Mouse (Mus musculus) intestine, embryonic 16.5 days (tissue): ENCODE data around the gene Mdm2. TPM values are rescaled to one million over a fixed set of nuclear protein-coding genes. Genes with fewer than 3 reads are reported as not detected.
"Not testable (repeated sequence)": the region's sequence is repeated elsewhere in the genome, so short reads cannot be mapped to it uniquely, and the experiment has no call there.

Experiments
- ATAC-seq: fragments of 200-750 bp; cut with Nextera tagmentation; 2 replicates; pipeline ENCODE4 v1.8.0; 2017; ENCODE audit warnings: moderate TSS enrichment, moderate library complexity
- H3K27ac ChIP-seq: fragments of 300-500 bp; sonication (generic); 2 replicates; pipeline ENCODE4 v1.5.1; 2014; ENCODE audit warnings: mild to moderate bottlenecking, low read length
- H3K27me3 ChIP-seq: fragments of 300-500 bp; sonication (generic); replicated peaks from 2 replicates; pipeline ENCODE4 v1.6.1; 2014; ENCODE audit warnings: low read length, control low read depth, mixed read lengths; ENCODE audit not compliant: control insufficient read depth, insufficient read depth
- H3K36me3 ChIP-seq: fragments of 300-500 bp; sonication (generic); 2 replicates; pipeline ENCODE4 v1.6.1; 2014; ENCODE audit warnings: low read length, control low read depth; ENCODE audit not compliant: control insufficient read depth, insufficient read depth
- H3K4me1 ChIP-seq: fragments of 300-500 bp; sonication (generic); 2 replicates; pipeline ENCODE4 v1.6.1; 2014; ENCODE audit warnings: low read length, control low read depth, mixed read lengths; ENCODE audit not compliant: control insufficient read depth, insufficient read depth
- H3K4me2 ChIP-seq: fragments of 300-500 bp; sonication (generic); 2 replicates; pipeline ENCODE4 v1.6.1; 2014; ENCODE audit warnings: low read depth, low read length, control low read depth
- H3K4me3 ChIP-seq: fragments of 300-500 bp; sonication (generic); 2 replicates; pipeline ENCODE4 v1.5.1; 2014; ENCODE audit warnings: mild to moderate bottlenecking, low read length
- H3K9ac ChIP-seq: fragments of 300-500 bp; sonication (generic); 2 replicates; pipeline ENCODE4 v1.6.1; 2014; ENCODE audit warnings: low read depth, low read length
- H3K9me3 ChIP-seq: fragments of 300-500 bp; sonication (generic); 2 replicates; pipeline ENCODE4 v1.6.1; 2016; ENCODE audit warnings: low read length, control low read depth; ENCODE audit not compliant: control insufficient read depth
- WGBS: fragments of 180-500 bp; shearing (Covaris S2); extraction: QIAGEN DNeasy Blood & Tissue Kit; methylation state at CpG from one replicate; pipeline ENCODE4 v1.1.7; 2014; 5-methylcytosine and 5-hydroxymethylcytosine counted together
- polyA plus RNA-seq: library from polyadenylated mRNA; unstranded; fragments of >200 nt; fragmentation: Nextera tagmentation; extraction: Ambion mirVana; gene quantifications from 2 replicates; pipeline ENCODE4 v1.2.1, GENCODE M21; 2015

Mdm2 gene
- polyA plus RNA-seq, 1 experiment from 2014 or later: 32.4 TPM

GRCm38 (mm10) chr10:117718161-117719119 is 7.9 kb upstream of the Mdm2 start:
- 61% methylated on average over 19 of the region's 19 CpGs for WGBS
- Histone ChIP-seq H3K27me3 (no peaks in the 10 kb centered on the region), H3K36me3 (no peaks in the 10 kb centered on the region), H3K9ac (no peak overlapping the region), H3K9me3 (no peaks in the 10 kb centered on the region), H3K4me1 (peaks cover 6% of the 10 kb centered on the region; the same call in 1 of the 2 replicates), H3K4me2 (no peak overlapping the region), H3K4me3 (no peak overlapping the region), H3K27ac (no peak overlapping the region)
- ATAC-seq: no peak

GRCm38 (mm10) chr10:117717583-117717982 is 7.0 kb upstream of the Mdm2 start:
- H3K27ac ChIP-seq: no peak overlapping the region
- peaks cover 6% of the 10 kb centered on the region; the same call in 1 of the 2 replicates for H3K4me1 ChIP-seq
- ATAC-seq: peak; percentile 72
- no peak overlapping the region for H3K4me2 ChIP-seq
- H3K9me3 ChIP-seq: no peaks in the 10 kb centered on the region
- no peak overlapping the region for H3K9ac ChIP-seq
- H3K27me3 ChIP-seq: no peaks in the 10 kb centered on the region
- no peak overlapping the region for H3K4me3 ChIP-seq
- 5% methylated on average over 4 of the region's 4 CpGs for WGBS
- no peaks in the 10 kb centered on the region for H3K36me3 ChIP-seq

GRCm38 (mm10) chr10:117716686-117717085 is 6.1 kb upstream of the Mdm2 start:
- Histone ChIP-seq H3K4me3 (no peak overlapping the region), H3K36me3 (no peaks in the 10 kb centered on the region), H3K27ac (no peak overlapping the region), H3K4me1 (peaks cover 6% of the 10 kb centered on the region; the same call in 1 of the 2 replicates), H3K9me3 (no peaks in the 10 kb centered on the region), H3K4me2 (no peak overlapping the region), H3K9ac (no peak overlapping the region), H3K27me3 (no peaks in the 10 kb centered on the region)
- 88% methylated on average over 3 of the region's 3 CpGs for WGBS
- no peak for ATAC-seq

GRCm38 (mm10) chr10:117715654-117716053 is 5.1 kb upstream of the Mdm2 start:
- not testable (repeated sequence) for ATAC-seq, H3K27me3 ChIP-seq, H3K4me1 ChIP-seq, H3K4me3 ChIP-seq, H3K9me3 ChIP-seq, H3K9ac ChIP-seq, H3K27ac ChIP-seq, H3K4me2 ChIP-seq, H3K36me3 ChIP-seq
- WGBS: 93% methylated on average over 1 of the region's 1 CpGs

- H3K27me3 ChIP-seq: no peaks in the 10 kb centered on the region
- peaks cover 6% of the 10 kb centered on the region; the same call in 1 of the 2 replicates for H3K4me1 ChIP-seq
- H3K9ac ChIP-seq: no peak overlapping the region
- H3K4me2 ChIP-seq: no peak overlapping the region
- ATAC-seq: no peak
- H3K27ac ChIP-seq: no peak overlapping the region
- H3K36me3 ChIP-seq: no peaks in the 10 kb centered on the region
- 71% methylated on average over 4 of the region's 4 CpGs for WGBS
- no peaks in the 10 kb centered on the region for H3K9me3 ChIP-seq
- H3K4me3 ChIP-seq: no peak overlapping the region
Observed at GRCm38 (mm10) chr10:117714928-117715500, 4.5 kb upstream of the Mdm2 start.

GRCm38 (mm10) chr10:117714048-117714545 is 3.5 kb upstream of the Mdm2 start:
- 91% methylated on average over 3 of the region's 3 CpGs for WGBS
- Histone ChIP-seq H3K9me3 (no peaks in the 10 kb centered on the region), H3K27me3 (no peaks in the 10 kb centered on the region), H3K4me1 (peaks cover 8% of the 10 kb centered on the region), H3K36me3 (no peaks in the 10 kb centered on the region), H3K9ac (no peak overlapping the region), H3K4me3 (no peak overlapping the region), H3K27ac (no peak overlapping the region), H3K4me2 (no peak overlapping the region)
- no peak for ATAC-seq

- Histone ChIP-seq H3K27ac (no peak overlapping the region), H3K9ac (no peak overlapping the region), H3K4me2 (no peak overlapping the region), H3K27me3 (no peaks in the 10 kb centered on the region), H3K36me3 (no peaks in the 10 kb centered on the region), H3K9me3 (no peaks in the 10 kb centered on the region), H3K4me3 (no peak overlapping the region), H3K4me1 (peaks cover 13% of the 10 kb centered on the region)
- no peak for ATAC-seq
- WGBS: 92% methylated on average over 8 of the region's 8 CpGs
Observed at GRCm38 (mm10) chr10:117713466-117713865, 2.9 kb upstream of the Mdm2 start.

GRCm38 (mm10) chr10:117712871-117713270 is 2.3 kb upstream of the Mdm2 start:
- Histone ChIP-seq H3K9ac (no peak overlapping the region), H3K27ac (no peak overlapping the region), H3K4me2 (no peak overlapping the region), H3K36me3 (no peaks in the 10 kb centered on the region), H3K27me3 (no peaks in the 10 kb centered on the region), H3K4me1 (peaks cover 12% of the 10 kb centered on the region), H3K4me3 (no peak overlapping the region), H3K9me3 (no peaks in the 10 kb centered on the region)
- ATAC-seq: no peak
- WGBS: 93% methylated on average over 9 of the region's 9 CpGs

GRCm38 (mm10) chr10:117712191-117712754 is 1.7 kb upstream of the Mdm2 start:
- no peak overlapping the region for H3K4me2 ChIP-seq
- H3K4me3 ChIP-seq: no peak overlapping the region
- no peaks in the 10 kb centered on the region for H3K9me3 ChIP-seq
- peaks cover 7% of the 10 kb centered on the region for H3K4me1 ChIP-seq
- no peak overlapping the region for H3K9ac ChIP-seq
- H3K27ac ChIP-seq: no peak overlapping the region
- H3K36me3 ChIP-seq: no peaks in the 10 kb centered on the region
- ATAC-seq: no peak
- H3K27me3 ChIP-seq: no peaks in the 10 kb centered on the region
- WGBS: 85% methylated on average over 9 of the region's 9 CpGs
